Mouse (Mus musculus) megakaryocyte, adult 5-6 weeks (primary cell): Measurements from ENCODE around the gene Elp5. TPM values are rescaled to one million over a fixed set of nuclear protein-coding genes. Genes with fewer than 3 reads are reported as not detected.

Experiments
- total RNA-seq, 2 experiments: library from RNA; stranded (forward) in 1 of 2; stranded (reverse) in 1 of 2; fragments of 153-499, 151-499 nt in 1 of 2; fragments of 221-1000, 200-1000 nt in 1 of 2; gene quantifications; 2 replicates each; pipeline versions ENCODE4 v1.2.3 to v1.2.4; 2015 to 2017

The Elp5 gene
- total RNA-seq, 2 experiments from 2014 or later, result 40.5 to 44.7 TPM

Other genes starting within 250 kb of the Elp5 start
Only the 30 nearest of the 36 such genes appear.
- 0.32 and 0.36 TPM in 2 replicates for gene Chrnb1, start 186.6 kb downstream of the Elp5 start, total RNA-seq (2015)
- 0.16 TPM in 1 of 2 replicates, not detected in the other for gene Chrnb1, start 186.6 kb downstream of the Elp5 start, total RNA-seq (2017)
- gene Fgf11, start 180.7 kb downstream of the Elp5 start, total RNA-seq (2015), result 0.14 TPM in 1 of 2 replicates, not detected in the other
- not detected in 2 replicates for gene Fgf11, start 180.7 kb downstream of the Elp5 start, total RNA-seq (2017)
- gene Tmem102, start 176.9 kb downstream of the Elp5 start, total RNA-seq (2015), result not detected in 2 replicates
- gene Tmem102, start 176.9 kb downstream of the Elp5 start, total RNA-seq (2017), result not detected in 2 replicates
- not detected in 2 replicates for gene Gm39566, start 167.2 kb downstream of the Elp5 start, total RNA-seq (2015)
- not detected in 2 replicates for gene Gm39566, start 167.2 kb downstream of the Elp5 start, total RNA-seq (2017)
- gene Spem2, start 164.1 kb downstream of the Elp5 start, total RNA-seq (2015), result not detected in 2 replicates
- gene Spem2, start 164.1 kb downstream of the Elp5 start, total RNA-seq (2017), result not detected in 2 replicates
- not detected in 2 replicates for gene Spem1, start 160.3 kb downstream of the Elp5 start, total RNA-seq (2015)
- gene Spem1, start 160.3 kb downstream of the Elp5 start, total RNA-seq (2017), result not detected in 2 replicates
- gene Nlgn2, start 144.7 kb downstream of the Elp5 start, total RNA-seq (2015), result 0.20 and 0.48 TPM in 2 replicates
- gene Nlgn2, start 144.7 kb downstream of the Elp5 start, total RNA-seq (2017), result 0.16 and 0.88 TPM in 2 replicates
- gene Tmem256, start 144.0 kb downstream of the Elp5 start, total RNA-seq (2015), result 217 and 226 TPM in 2 replicates
- gene Tmem256, start 144.0 kb downstream of the Elp5 start, total RNA-seq (2017), result 117 and 158 TPM in 2 replicates
- 19.8 and 23.7 TPM in 2 replicates for gene Plscr3, start 136.1 kb downstream of the Elp5 start, total RNA-seq (2015)
- 10.8 and 18.1 TPM in 2 replicates for gene Plscr3, start 136.1 kb downstream of the Elp5 start, total RNA-seq (2017)
- gene Tnk1, start 123.8 kb downstream of the Elp5 start, total RNA-seq (2015), result not detected in 2 replicates
- gene Tnk1, start 123.8 kb downstream of the Elp5 start, total RNA-seq (2017), result 0.04 TPM in 1 of 2 replicates, not detected in the other
- gene Tmem95, start 104.5 kb downstream of the Elp5 start, total RNA-seq (2015), result not detected in 2 replicates
- not detected in 2 replicates for gene Tmem95, start 104.5 kb downstream of the Elp5 start, total RNA-seq (2017)
- 2.9 and 3.3 TPM in 2 replicates for gene Kctd11, start 101.1 kb downstream of the Elp5 start, total RNA-seq (2015)
- gene Kctd11, start 101.1 kb downstream of the Elp5 start, total RNA-seq (2017), result 3.0 and 3.3 TPM in 2 replicates
- 19.3 and 19.7 TPM in 2 replicates for gene Acap1, start 87.0 kb downstream of the Elp5 start, total RNA-seq (2015)
- gene Acap1, start 87.0 kb downstream of the Elp5 start, total RNA-seq (2017), result 44.4 and 53.5 TPM in 2 replicates
- gene 2810408A11Rik, start 81.5 kb downstream of the Elp5 start, total RNA-seq (2015), result 1.6 and 2.6 TPM in 2 replicates
- 1.5 and 1.8 TPM in 2 replicates for gene 2810408A11Rik, start 81.5 kb downstream of the Elp5 start, total RNA-seq (2017)
- 7.1 and 9.9 TPM in 2 replicates for gene Neurl4, start 81.4 kb downstream of the Elp5 start, total RNA-seq (2015)
- gene Neurl4, start 81.4 kb downstream of the Elp5 start, total RNA-seq (2017), result 11.9 and 18.9 TPM in 2 replicates
- 140 and 156 TPM in 2 replicates for gene Gps2, start 68.6 kb downstream of the Elp5 start, total RNA-seq (2015)
- gene Gps2, start 68.6 kb downstream of the Elp5 start, total RNA-seq (2017), result 56.4 and 64.9 TPM in 2 replicates
- gene Eif5a, start 60.6 kb downstream of the Elp5 start, total RNA-seq (2015), result 575 and 614 TPM in 2 replicates
- gene Eif5a, start 60.6 kb downstream of the Elp5 start, total RNA-seq (2017), result 561 and 596 TPM in 2 replicates
- not detected in 2 replicates for gene Ybx2, start 46.7 kb downstream of the Elp5 start, total RNA-seq (2015)
- gene Ybx2, start 46.7 kb downstream of the Elp5 start, total RNA-seq (2017), result not detected in 2 replicates
- gene Slc2a4, start 34.3 kb downstream of the Elp5 start, total RNA-seq (2015), result not detected in 2 replicates
- gene Slc2a4, start 34.3 kb downstream of the Elp5 start, total RNA-seq (2017), result 0.07 TPM in 1 of 2 replicates, not detected in the other
- not detected in 2 replicates for gene Cldn7, start 17.7 kb downstream of the Elp5 start, total RNA-seq (2015)
- gene Cldn7, start 17.7 kb downstream of the Elp5 start, total RNA-seq (2017), result not detected in 2 replicates
- gene Ctdnep1, start 1.4 kb downstream of the Elp5 start, total RNA-seq (2015), result 120 and 150 TPM in 2 replicates
- 26.6 and 27.0 TPM in 2 replicates for gene Ctdnep1, start 1.4 kb downstream of the Elp5 start, total RNA-seq (2017)
- 843 and 872 TPM in 2 replicates for gene Gabarap, start 8.6 kb upstream of the Elp5 start, total RNA-seq (2015)
- 599 and 651 TPM in 2 replicates for gene Gabarap, start 8.6 kb upstream of the Elp5 start, total RNA-seq (2017)
- gene Phf23, start 13.3 kb upstream of the Elp5 start, total RNA-seq (2015), result 34.0 and 37.0 TPM in 2 replicates
- gene Phf23, start 13.3 kb upstream of the Elp5 start, total RNA-seq (2017), result 42.5 and 45.8 TPM in 2 replicates
- 7.9 and 9.3 TPM in 2 replicates for gene Dvl2, start 18.1 kb upstream of the Elp5 start, total RNA-seq (2015)
- 12.7 and 16.9 TPM in 2 replicates for gene Dvl2, start 18.1 kb upstream of the Elp5 start, total RNA-seq (2017)
- 32.7 and 35.0 TPM in 2 replicates for gene Acadvl, start 32.9 kb upstream of the Elp5 start, total RNA-seq (2015)
- 31.7 and 37.0 TPM in 2 replicates for gene Acadvl, start 32.9 kb upstream of the Elp5 start, total RNA-seq (2017)
- 5.2 and 10.1 TPM in 2 replicates for gene Dlg4, start 34.4 kb upstream of the Elp5 start, total RNA-seq (2015)
- gene Dlg4, start 34.4 kb upstream of the Elp5 start, total RNA-seq (2017), result 1.3 and 3.7 TPM in 2 replicates
- gene Asgr1, start 71.6 kb upstream of the Elp5 start, total RNA-seq (2015), result not detected in 2 replicates
- gene Asgr1, start 71.6 kb upstream of the Elp5 start, total RNA-seq (2017), result not detected in 2 replicates
- 0.16 and 0.27 TPM in 2 replicates for gene Asgr2, start 110.1 kb upstream of the Elp5 start, total RNA-seq (2015)
- gene Asgr2, start 110.1 kb upstream of the Elp5 start, total RNA-seq (2017), result 2.1 and 3.0 TPM in 2 replicates
- gene Mgl2, start 147.8 kb upstream of the Elp5 start, total RNA-seq (2015), result 3.3 and 4.5 TPM in 2 replicates
- 3.3 and 4.5 TPM in 2 replicates for gene Mgl2, start 147.8 kb upstream of the Elp5 start, total RNA-seq (2017)
- gene Clec10a, start 173.7 kb upstream of the Elp5 start, total RNA-seq (2015), result 34.6 and 35.3 TPM in 2 replicates
- 35.5 and 36.5 TPM in 2 replicates for gene Clec10a, start 173.7 kb upstream of the Elp5 start, total RNA-seq (2017)